Mouse (Mus musculus): Measurements from ENCODE around the gene Stard3. TPM values are rescaled to one million over a fixed set of nuclear protein-coding genes. Genes with fewer than 3 reads are reported as not detected.
A peak's percentile ranks its signal among the peaks of the same experiment; 100 is the strongest.

Stard3 gene
- polyA plus RNA-seq, 1 experiment = 5.3 TPM

DNA sequence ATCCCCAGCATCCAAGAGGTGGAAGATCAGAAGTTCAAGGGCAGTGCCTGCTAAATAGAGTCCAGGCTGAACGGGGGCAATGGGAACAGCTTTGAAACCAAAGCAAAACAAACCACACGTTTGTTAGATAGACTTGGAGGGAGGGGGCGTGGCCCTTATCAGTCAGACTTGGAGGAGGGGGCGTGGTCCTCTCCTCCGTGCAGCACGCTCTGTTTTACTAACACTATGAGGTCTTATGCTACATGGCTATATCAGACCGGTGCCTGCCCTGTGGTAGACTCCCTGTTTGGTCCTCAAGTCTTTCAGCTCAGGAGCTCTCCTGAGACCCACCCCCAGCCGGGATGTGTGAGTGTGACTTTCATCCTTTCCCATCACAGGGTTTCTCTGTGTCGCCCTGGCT lies 22.9 kb upstream of the Stard3 start:
- Histone ChIP-seq H3K4me1 (ENCODE audit: control insufficient read depth, insufficient read depth, insufficient read length, low read length) (0 out of 2 replicates have a peak, but pooled peaks cover 2% of the 10 kb centered on the region), H3K27ac (replicated peaks; ENCODE audit: low read depth, low read length) (no peak overlapping the region), H3K4me3 (ENCODE audit: insufficient read depth, low read depth, low read length) (no peak overlapping the region)

DNA sequence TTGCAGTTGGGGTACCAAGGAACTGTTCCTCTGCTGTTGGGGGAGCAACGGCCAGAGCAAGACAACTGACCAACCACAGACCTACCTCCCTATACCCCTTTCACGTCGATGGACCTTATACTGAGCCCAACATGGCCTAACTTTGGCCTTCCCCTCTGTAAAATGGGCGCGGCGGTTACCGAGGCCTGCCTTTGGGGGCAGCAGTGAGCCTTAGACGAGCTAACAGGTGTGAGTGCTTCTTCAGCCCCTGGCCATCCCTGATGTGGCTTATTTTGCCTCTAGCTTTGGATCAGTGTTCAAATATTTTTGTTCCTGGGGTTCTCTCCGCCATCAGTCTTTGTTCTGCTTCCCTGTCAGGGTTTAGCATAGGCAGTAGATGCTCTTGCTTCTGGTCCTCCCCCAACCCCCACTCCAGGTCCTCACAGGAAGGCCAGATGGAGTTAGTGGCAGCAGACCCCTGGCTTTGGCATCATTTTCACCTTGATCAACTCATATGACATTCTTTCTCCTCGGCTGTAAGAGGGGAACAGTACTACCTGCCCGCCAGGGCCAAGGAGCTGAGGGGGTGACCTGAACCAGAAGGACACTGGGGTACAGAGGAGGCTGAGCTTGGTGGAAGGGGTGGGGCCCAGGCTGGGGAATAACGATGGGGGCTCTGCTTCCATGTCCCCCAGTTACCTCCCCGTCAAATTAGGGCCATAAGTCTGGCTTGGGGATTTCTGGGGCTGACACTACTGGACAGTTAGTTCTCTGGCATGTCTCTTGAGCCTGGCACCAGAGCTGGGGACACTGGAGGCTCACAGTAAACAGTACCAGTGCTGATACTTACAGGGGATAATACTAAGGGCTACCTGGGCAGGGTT lies 21.7 kb upstream of the Stard3 start:
- no peak overlapping the region for H3K4me3 ChIP-seq (ENCODE audit: insufficient read depth, low read depth, low read length)
- 0 out of 2 replicates have a peak, but pooled peaks cover 2% of the 10 kb centered on the region for H3K4me1 ChIP-seq (ENCODE audit: control insufficient read depth, insufficient read depth, insufficient read length, low read length)
- H3K27ac ChIP-seq (replicated peaks; ENCODE audit: low read depth, low read length) = no peak overlapping the region

DNA sequence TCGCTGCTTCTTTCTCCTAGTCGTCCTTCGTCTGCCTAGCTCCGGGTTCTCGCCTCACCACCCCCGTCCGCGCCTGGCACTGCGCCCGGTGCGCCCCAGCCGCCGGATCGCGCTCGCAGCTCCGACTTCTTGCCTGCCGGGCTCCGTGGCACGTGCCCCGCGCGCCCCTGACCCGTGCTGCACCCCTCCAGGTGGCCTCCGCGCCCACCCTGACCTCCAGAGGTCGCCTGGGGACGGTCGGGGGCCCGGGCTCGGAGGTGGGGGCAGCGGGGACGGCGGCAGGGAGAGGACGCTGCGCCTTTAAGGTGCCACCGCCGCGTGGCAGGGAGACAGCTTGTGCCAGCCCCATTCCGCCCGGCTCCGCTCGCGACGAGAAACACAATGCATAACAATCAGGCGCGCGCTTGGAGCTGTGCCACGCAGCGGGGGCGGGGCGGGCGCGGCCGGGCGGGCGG lies 19.6 kb upstream of the Stard3 start:
- peak overlapping the region; percentile 58 for H3K4me3 ChIP-seq (ENCODE audit: insufficient read depth, low read depth, low read length)
- no peak overlapping the region for H3K27ac ChIP-seq (replicated peaks; ENCODE audit: low read depth, low read length)
- 0 out of 2 replicates have a peak, but pooled peaks cover 2% of the 10 kb centered on the region for H3K4me1 ChIP-seq (ENCODE audit: control insufficient read depth, insufficient read depth, insufficient read length, low read length)

DNA sequence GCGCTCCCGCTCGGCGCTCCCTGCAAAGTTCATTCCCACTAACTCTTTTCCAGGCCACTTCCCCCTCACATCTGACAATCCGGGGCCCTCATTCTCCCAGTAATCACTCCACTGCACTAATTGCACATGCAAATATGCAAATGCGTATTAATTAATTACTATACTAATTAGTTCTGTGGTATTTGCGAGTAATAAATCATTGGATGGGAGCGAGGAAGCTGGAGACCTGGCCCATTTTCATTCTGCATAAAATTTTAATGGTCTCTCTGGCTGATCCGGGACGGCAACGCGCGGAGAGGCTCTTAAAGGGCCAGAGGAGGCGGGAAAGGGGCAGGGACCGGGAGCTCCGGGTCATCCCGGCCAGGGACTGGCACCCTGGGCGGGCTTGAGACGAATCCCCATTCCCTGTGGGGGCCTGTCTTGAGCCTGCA lies 19.1 kb upstream of the Stard3 start:
- H3K4me1 ChIP-seq (ENCODE audit: control insufficient read depth, insufficient read depth, insufficient read length, low read length) = 0 out of 2 replicates have a peak, but pooled peaks cover 2% of the 10 kb centered on the region
- H3K4me3 ChIP-seq (ENCODE audit: insufficient read depth, low read depth, low read length) = peak overlapping the region; percentile 48
- no peak overlapping the region for H3K27ac ChIP-seq (replicated peaks; ENCODE audit: low read depth, low read length)

DNA sequence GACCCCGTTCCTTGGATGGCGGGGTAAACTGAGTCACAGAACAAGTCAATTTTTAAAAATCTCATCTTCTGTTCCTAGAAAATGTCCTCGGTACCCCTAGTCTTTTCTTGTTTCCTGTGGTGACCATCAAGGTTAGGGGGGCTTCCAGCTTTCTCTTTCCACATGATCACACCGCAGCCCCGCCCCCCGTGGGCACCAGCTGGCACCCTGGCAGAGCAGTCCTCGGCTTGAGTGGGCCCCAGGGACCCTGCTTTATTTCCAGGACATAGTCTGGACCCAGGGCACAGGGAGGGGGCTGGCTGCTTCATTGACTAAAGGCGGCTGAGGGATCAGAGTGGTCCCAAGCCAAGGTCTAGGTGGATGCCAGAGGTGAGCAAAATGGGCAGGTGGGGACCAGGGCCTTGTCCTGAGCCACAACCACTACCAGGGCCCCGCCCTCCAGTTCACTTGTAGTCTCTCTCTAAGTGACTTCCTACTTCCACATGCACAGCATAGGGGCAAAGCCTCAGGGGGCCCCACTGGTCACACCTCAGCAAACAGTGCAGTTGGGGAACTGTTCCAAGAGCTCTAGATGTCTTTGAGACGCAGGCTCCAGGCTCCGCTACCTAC lies 18.4 kb upstream of the Stard3 start:
- H3K4me3 ChIP-seq (ENCODE audit: insufficient read depth, low read depth, low read length) = peak overlapping the region; percentile 48
- H3K27ac ChIP-seq (replicated peaks; ENCODE audit: low read depth, low read length) = no peak overlapping the region
- 0 out of 2 replicates have a peak, but pooled peaks cover 2% of the 10 kb centered on the region for H3K4me1 ChIP-seq (ENCODE audit: control insufficient read depth, insufficient read depth, insufficient read length, low read length)

DNA sequence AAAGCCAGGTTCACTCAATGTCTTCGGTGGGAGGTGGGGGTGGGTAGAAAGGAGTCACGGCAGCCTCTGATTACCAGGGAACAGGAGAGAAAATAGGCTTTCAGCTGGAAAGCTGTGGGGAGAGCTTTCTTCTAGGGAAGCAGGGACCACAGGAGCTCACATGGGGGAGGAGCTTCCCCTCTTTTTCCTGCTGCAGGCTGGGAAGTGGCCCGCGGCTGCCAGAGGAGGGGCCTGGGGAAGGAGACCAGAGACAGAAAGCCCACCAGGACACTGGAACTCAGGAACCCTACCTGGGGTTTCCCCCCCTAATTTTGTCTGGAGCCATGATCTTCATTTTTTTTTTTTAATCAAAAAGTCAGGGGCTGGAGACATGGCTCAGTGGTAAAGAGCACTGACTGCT lies 17.6 kb upstream of the Stard3 start:
- Histone ChIP-seq H3K4me3 (ENCODE audit: insufficient read depth, low read depth, low read length) (no peak overlapping the region), H3K27ac (replicated peaks; ENCODE audit: low read depth, low read length) (no peak overlapping the region), H3K4me1 (ENCODE audit: control insufficient read depth, insufficient read depth, insufficient read length, low read length) (0 out of 2 replicates have a peak, but pooled peaks cover 2% of the 10 kb centered on the region)

DNA sequence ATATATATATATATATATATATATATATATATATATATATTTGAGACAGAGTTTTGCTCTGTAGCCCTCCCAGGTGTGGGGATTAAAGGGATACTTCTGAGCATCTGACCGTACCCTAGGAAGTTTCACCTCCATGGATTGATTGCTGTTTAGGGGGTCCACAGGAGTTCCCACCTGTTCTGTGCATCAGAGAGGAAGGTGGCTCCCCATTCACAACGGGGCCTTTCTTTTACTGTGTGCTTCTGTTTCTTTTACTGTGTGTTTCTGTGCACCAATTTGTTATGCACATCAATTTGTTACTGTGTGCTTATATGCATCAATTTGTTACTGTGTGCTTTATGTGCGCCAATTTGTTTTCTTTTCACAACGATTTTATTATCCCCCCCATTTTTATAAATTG lies 17.0 kb upstream of the Stard3 start:
- no peak overlapping the region for H3K4me3 ChIP-seq (ENCODE audit: insufficient read depth, low read depth, low read length)

DNA sequence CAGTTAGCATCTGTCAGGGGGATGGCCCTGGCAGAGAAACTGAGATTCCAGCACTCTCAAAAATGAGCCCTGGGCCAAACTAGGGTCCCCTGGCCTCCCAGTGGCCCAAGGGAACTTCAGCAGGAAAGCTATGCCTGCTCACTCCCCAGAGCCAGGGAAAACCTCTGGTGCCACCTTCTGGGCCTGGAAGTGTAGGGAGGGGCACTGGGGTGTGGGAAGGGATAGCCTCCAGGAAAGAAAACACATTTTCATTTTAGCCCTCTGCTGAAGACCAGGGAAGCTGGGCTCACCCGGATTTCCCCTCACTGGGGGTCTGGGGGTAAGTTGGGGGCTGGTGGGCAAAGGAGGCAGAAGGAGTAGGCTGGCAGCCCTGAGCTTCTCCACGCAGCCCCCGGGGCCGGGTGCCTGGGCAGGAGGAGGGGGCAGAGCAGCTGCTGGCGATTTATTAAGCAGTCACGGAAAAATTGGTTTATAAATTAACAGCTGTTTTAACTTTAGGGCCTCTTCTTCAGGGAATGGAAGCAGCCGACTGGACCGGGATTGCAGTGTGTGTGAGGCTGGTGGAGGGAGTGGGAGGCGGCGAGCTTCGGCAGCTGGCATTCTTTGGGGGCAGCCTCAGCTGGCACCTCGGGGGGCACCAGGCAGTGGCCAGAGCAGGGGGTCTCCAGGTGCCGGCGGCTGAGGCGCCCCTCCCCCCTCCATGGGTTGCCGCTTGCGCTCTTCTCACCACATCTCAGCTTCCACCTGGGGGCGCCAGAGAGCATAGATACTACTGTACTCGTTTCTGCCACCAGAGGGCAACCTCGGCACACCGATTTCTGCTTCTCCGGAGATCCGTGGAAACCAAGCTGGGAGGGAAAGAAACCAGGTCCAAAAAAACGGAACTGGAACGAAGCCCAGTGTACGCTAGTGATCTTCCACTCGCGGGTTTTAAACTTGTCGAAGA lies 15.9 kb upstream of the Stard3 start:
- Histone ChIP-seq H3K27ac (replicated peaks; ENCODE audit: low read depth, low read length) (no peak overlapping the region), H3K4me1 (ENCODE audit: control insufficient read depth, insufficient read depth, insufficient read length, low read length) (0 out of 2 replicates have a peak, but pooled peaks cover 2% of the 10 kb centered on the region)

More for the DNA sequence above, 17.0 kb upstream of the Stard3 start:
- H3K27ac ChIP-seq (replicated peaks; ENCODE audit: low read depth, low read length) = no peak overlapping the region
- H3K4me1 ChIP-seq (ENCODE audit: control insufficient read depth, insufficient read depth, insufficient read length, low read length) = 0 out of 2 replicates have a peak, but pooled peaks cover 2% of the 10 kb centered on the region

DNA sequence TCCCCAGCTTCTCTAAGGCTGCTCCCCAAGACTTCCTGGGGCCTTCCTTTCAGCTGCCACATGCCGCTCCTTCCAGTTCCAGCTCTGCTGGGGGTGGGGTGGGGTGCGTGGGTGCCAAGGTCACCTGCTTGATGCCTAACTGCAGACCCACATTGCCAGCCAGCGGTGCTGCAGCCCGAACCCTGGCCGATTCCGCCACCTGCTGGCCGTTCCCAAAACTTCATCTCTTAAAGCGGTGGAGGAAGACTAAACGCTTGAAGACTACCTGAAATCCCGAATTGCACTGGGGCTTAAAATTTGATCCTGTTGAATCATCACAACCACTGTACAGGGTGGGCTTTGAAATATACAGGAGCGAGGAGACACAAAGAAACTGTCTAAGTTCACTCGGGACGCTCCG lies 12.9 kb upstream of the Stard3 start:
- no peak overlapping the region for H3K27ac ChIP-seq (replicated peaks; ENCODE audit: low read depth, low read length)
- H3K4me3 ChIP-seq (ENCODE audit: insufficient read depth, low read depth, low read length) = no peak overlapping the region
- H3K4me1 ChIP-seq (ENCODE audit: control insufficient read depth, insufficient read depth, insufficient read length, low read length) = no peaks in the 10 kb centered on the region

More for the DNA sequence above, 15.9 kb upstream of the Stard3 start:
- no peak overlapping the region for H3K4me3 ChIP-seq (ENCODE audit: insufficient read depth, low read depth, low read length)

DNA sequence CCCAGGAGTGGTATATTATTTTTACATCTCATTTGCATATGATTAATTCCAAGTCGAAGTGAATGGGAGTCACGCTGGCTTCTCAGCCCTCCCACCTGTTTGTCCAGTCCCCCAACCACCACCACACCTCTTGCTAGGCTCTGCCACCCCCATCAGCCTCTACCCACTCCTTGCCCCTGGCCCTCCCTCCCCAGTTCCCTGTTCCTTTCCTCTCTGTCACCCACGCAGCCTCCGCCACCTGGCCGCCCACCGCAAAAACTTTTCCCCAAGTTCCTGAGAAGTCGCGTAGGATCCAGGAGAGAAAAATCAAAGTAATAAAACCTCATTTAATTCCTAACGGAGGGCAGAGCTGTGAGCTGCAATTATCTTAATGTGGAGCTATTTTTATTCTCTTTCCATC lies 12.0 kb upstream of the Stard3 start:
- no peaks in the 10 kb centered on the region for H3K4me1 ChIP-seq (ENCODE audit: control insufficient read depth, insufficient read depth, insufficient read length, low read length)
- no peak overlapping the region for H3K27ac ChIP-seq (replicated peaks; ENCODE audit: low read depth, low read length)
- no peak overlapping the region for H3K4me3 ChIP-seq (ENCODE audit: insufficient read depth, low read depth, low read length)

DNA sequence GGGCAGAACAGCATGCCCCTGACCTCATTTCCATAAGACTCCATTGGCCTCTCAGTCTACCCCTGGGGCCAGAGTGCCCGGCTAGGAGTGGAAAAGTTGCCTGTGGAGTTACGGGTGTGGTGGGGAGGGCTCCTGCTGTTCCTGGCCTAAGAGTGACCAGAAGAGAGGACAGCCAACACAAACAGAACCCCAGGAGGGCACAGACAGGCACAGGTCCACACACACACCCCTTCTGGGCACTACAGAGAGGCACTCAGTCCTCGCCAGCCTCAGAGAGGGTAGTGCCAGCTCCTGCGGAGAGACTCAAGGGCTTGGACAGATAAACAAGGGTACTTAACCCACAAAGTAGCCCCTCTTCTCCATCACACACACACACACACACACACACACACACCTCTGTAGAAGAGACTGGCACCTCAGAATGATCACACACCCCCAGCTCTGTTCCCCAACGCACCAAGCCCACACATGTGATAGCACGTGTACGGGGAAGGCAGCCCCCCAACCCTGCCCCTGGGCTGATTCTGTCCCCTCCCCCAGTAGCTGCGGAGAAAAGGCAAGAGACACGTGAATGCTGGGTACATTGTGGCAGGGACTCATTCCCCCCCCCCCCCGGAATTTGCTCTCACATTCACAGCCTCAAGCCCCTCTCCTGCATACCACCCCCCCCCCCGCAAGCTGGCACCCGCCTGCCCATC lies 10.6 kb upstream of the Stard3 start:
- Histone ChIP-seq H3K27ac (replicated peaks; ENCODE audit: low read depth, low read length) (no peak overlapping the region), H3K4me1 (ENCODE audit: control insufficient read depth, insufficient read depth, insufficient read length, low read length) (no peaks in the 10 kb centered on the region), H3K4me3 (ENCODE audit: insufficient read depth, low read depth, low read length) (no peak overlapping the region)

DNA sequence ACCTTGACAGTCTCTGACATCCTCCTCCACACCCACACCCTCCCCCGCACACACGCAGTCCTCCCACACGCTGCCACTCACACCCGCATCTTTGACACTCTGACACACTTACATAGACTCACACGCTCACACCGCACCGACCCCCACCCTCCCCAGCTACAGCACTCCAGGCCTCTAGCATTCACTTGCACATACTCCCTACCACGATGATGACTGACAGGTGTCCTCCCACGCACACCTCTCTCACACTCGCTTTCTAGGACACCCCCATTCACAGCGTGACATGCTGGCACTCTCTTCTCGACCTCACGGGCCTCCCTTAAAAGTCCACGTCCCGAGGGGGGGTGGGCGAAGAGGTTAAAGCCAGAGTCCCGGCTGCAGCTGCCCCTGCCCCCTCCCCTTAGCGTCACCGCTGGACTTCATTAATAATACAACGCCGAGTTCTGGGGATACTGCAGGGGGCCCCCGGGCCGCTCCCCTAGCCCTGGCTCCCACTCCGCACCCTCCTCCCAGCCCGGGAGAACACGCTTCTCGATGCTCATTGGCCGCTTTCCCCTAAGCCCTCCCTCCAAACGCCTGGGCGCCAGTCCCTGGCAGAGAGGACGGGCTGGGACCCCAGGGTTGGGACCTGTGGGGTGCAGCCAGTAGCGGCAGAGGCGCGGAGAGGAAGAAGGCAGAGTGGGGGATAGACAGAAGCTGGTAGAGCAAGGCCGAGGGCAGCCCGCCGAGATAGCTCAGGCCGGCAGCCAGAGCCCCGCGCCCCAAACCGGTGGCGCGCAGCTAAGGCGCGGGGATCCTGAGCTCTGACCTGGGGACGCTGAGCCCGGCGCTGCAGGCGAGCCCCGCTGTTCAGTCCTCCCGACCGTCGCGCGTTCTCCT lies 9.8 kb upstream of the Stard3 start, which contains the start of gene Ppp1r1b:
TSS of gene Ppp1r1b (plus strand) at position 322 of the 879 bp plus-strand sequence.
- Histone ChIP-seq H3K4me1 (ENCODE audit: control insufficient read depth, insufficient read depth, insufficient read length, low read length) (no peaks in the 10 kb centered on the region), H3K27ac (replicated peaks; ENCODE audit: low read depth, low read length) (no peak within 1 kb of the TSS), H3K4me3 (ENCODE audit: insufficient read depth, low read depth, low read length) (peak within 1 kb of the TSS; percentile 54)

DNA sequence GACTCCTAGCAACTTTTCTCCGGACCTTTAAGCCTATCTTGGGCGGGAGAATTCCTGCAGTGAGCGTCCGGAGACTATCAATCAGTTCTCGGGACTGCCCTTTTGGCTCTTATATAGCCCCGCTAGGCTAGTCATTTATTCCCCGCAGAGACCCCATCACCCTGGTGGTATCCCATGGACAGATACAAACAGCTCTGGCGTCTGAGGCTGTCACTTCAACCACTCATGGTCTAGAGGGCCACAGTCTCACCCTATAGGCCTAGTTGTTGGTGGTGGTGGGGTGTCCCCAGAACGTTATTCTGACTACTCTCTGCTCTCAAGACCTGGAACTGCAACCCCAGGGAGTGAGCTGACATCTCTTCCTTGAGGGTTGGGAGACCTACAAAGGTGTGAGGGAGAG lies 8.9 kb upstream of the Stard3 start:
- Histone ChIP-seq H3K4me3 (ENCODE audit: insufficient read depth, low read depth, low read length) (no peak overlapping the region), H3K4me1 (ENCODE audit: control insufficient read depth, insufficient read depth, insufficient read length, low read length) (no peaks in the 10 kb centered on the region), H3K27ac (replicated peaks; ENCODE audit: low read depth, low read length) (no peak overlapping the region)
